Mouse (Mus musculus) kidney, embryonic 16.5 days (tissue): ENCODE data around the gene Mlana. TPM values are rescaled to one million over a fixed set of nuclear protein-coding genes. Genes with fewer than 3 reads are reported as not detected.
A peak's percentile ranks its signal among the peaks of the same experiment; 100 is the strongest.

Experiments
- ATAC-seq: fragments of 200-750 bp; cut with Nextera tagmentation; 2 replicates; pipeline ENCODE4 v1.8.0; 2017; ENCODE audit warnings: moderate TSS enrichment; ENCODE audit not compliant: low FRiP score, low TSS enrichment
- H3K27ac ChIP-seq: fragments of 300-500 bp; sonication (generic); 2 replicates; pipeline ENCODE4 v1.5.1; 2014; ENCODE audit warnings: low read length
- H3K27me3 ChIP-seq: fragments of 300-500 bp; sonication (generic); 2 replicates; pipeline ENCODE4 v1.6.1; 2014; ENCODE audit warnings: low read length, control low read depth, mixed read lengths; ENCODE audit not compliant: insufficient read depth
- H3K36me3 ChIP-seq: fragments of 300-500 bp; sonication (generic); 2 replicates; pipeline ENCODE4 v1.6.1; 2014; ENCODE audit warnings: low read length, control low read depth, mixed read lengths; ENCODE audit not compliant: insufficient read depth
- H3K4me1 ChIP-seq: fragments of 300-500 bp; sonication (generic); 2 replicates; pipeline ENCODE4 v1.6.1; 2014; ENCODE audit warnings: low read length, control low read depth, mixed read lengths; ENCODE audit not compliant: insufficient read depth
- H3K4me2 ChIP-seq: fragments of 300-500 bp; sonication (generic); replicated peaks from 2 replicates; pipeline ENCODE4 v1.6.1; 2014; ENCODE audit warnings: low read depth, low read length
- H3K4me3 ChIP-seq: fragments of 300-500 bp; sonication (generic); 2 replicates; pipeline ENCODE4 v1.5.1; 2014; ENCODE audit warnings: mild to moderate bottlenecking, low read length
- H3K9ac ChIP-seq: fragments of 300-500 bp; sonication (generic); replicated peaks from 2 replicates; pipeline ENCODE4 v1.6.1; 2014; ENCODE audit warnings: low read length
- H3K9me3 ChIP-seq: fragments of 300-500 bp; sonication (generic); 2 replicates; pipeline ENCODE4 v1.6.1; 2016; ENCODE audit warnings: low read length, control low read depth
- WGBS: fragments of 180-500 bp; shearing (Covaris S2); extraction: QIAGEN DNeasy Blood & Tissue Kit; methylation state at CpG from one replicate; pipeline ENCODE4 v1.1.7; 2014; 5-methylcytosine and 5-hydroxymethylcytosine counted together
- polyA plus RNA-seq: library from polyadenylated mRNA; unstranded; fragments of >200 nt; fragmentation: Nextera tagmentation; extraction: Ambion mirVana; gene quantifications from 2 replicates; pipeline ENCODE4 v1.2.1, GENCODE M21; 2015

Mlana gene
- polyA plus RNA-seq, 1 experiment from 2014 or later: not detected

GRCm38 (mm10) chr19:29671160-29671559 is 26.5 kb upstream of the Mlana start:
- Histone ChIP-seq H3K4me3 (no peak overlapping the region), H3K4me1 (peaks cover 13% of the 10 kb centered on the region; the same call in 1 of the 2 replicates), H3K9ac (no peak overlapping the region), H3K27me3 (no peaks in the 10 kb centered on the region), H3K4me2 (no peak overlapping the region), H3K27ac (no peak overlapping the region), H3K36me3 (no peaks in the 10 kb centered on the region), H3K9me3 (no peaks in the 10 kb centered on the region)
- 72% methylated on average over 2 of the region's 2 CpGs for WGBS
- no peak for ATAC-seq

- 93% methylated on average over 13 of the region's 13 CpGs for WGBS
- Histone ChIP-seq H3K9me3 (no peaks in the 10 kb centered on the region), H3K27me3 (no peaks in the 10 kb centered on the region), H3K4me2 (no peak overlapping the region), H3K27ac (no peak overlapping the region), H3K36me3 (no peaks in the 10 kb centered on the region), H3K4me3 (no peak overlapping the region), H3K9ac (no peak overlapping the region), H3K4me1 (0 out of 2 replicates have a peak, but pooled peaks cover 3% of the 10 kb centered on the region)
- no peak for ATAC-seq
These were observed 25.0 kb upstream of the Mlana start for GRCm38 (mm10) chr19:29672660-29673059.

GRCm38 (mm10) chr19:29674946-29675345 is 22.7 kb upstream of the Mlana start:
- Histone ChIP-seq H3K27me3 (no peaks in the 10 kb centered on the region), H3K27ac (no peak overlapping the region), H3K9ac (no peak overlapping the region), H3K36me3 (no peaks in the 10 kb centered on the region), H3K4me1 (0 out of 2 replicates have a peak, but pooled peaks cover 3% of the 10 kb centered on the region), H3K9me3 (no peaks in the 10 kb centered on the region), H3K4me2 (no peak overlapping the region), H3K4me3 (no peak overlapping the region)
- no peak for ATAC-seq
- 97% methylated on average over 7 of the region's 7 CpGs for WGBS

- no peak overlapping the region for H3K9ac ChIP-seq
- H3K9me3 ChIP-seq: no peaks in the 10 kb centered on the region
- H3K27me3 ChIP-seq: no peaks in the 10 kb centered on the region
- H3K4me3 ChIP-seq: no peak overlapping the region
- no peaks in the 10 kb centered on the region for H3K36me3 ChIP-seq
- H3K4me2 ChIP-seq: 0 out of 2 replicates have a peak overlapping the region, but pooled peaks have one; percentile 3
- 0 out of 2 replicates have a peak, but pooled peaks cover 3% of the 10 kb centered on the region for H3K4me1 ChIP-seq
- peak; percentile 77; the same call in 1 of the 2 replicates for ATAC-seq
- no peak overlapping the region for H3K27ac ChIP-seq
- WGBS: 18% methylated on average over 9 of the region's 9 CpGs
These were observed 22.0 kb upstream of the Mlana start for GRCm38 (mm10) chr19:29675562-29676078.

- Histone ChIP-seq H3K9me3 (no peaks in the 10 kb centered on the region), H3K4me2 (no peak overlapping the region), H3K27me3 (no peaks in the 10 kb centered on the region), H3K9ac (no peak overlapping the region), H3K4me3 (no peak overlapping the region), H3K27ac (no peak overlapping the region), H3K36me3 (no peaks in the 10 kb centered on the region), H3K4me1 (0 out of 2 replicates have a peak, but pooled peaks cover 3% of the 10 kb centered on the region)
- 45% methylated on average over 10 of the region's 10 CpGs for WGBS
- ATAC-seq: no peak
These were observed 21.0 kb upstream of the Mlana start for GRCm38 (mm10) chr19:29676479-29677193.

- no peak overlapping the region for H3K4me3 ChIP-seq
- no peaks in the 10 kb centered on the region for H3K9me3 ChIP-seq
- H3K4me1 ChIP-seq: 0 out of 2 replicates have a peak, but pooled peaks cover 3% of the 10 kb centered on the region
- ATAC-seq: no peak
- H3K27me3 ChIP-seq: no peaks in the 10 kb centered on the region
- H3K9ac ChIP-seq: no peak overlapping the region
- no peak overlapping the region for H3K27ac ChIP-seq
- H3K4me2 ChIP-seq: no peak overlapping the region
- H3K36me3 ChIP-seq: no peaks in the 10 kb centered on the region
- 87% methylated on average over 6 of the region's 6 CpGs for WGBS
These were observed 19.3 kb upstream of the Mlana start for GRCm38 (mm10) chr19:29678181-29678778.

GRCm38 (mm10) chr19:29680182-29681152 is 17.2 kb upstream of the Mlana start:
- H3K27ac ChIP-seq: no peak overlapping the region
- H3K36me3 ChIP-seq: no peaks in the 10 kb centered on the region
- no peak overlapping the region for H3K4me2 ChIP-seq
- 76% methylated on average over 13 of the region's 13 CpGs for WGBS
- H3K27me3 ChIP-seq: no peaks in the 10 kb centered on the region
- peaks cover 9% of the 10 kb centered on the region; the same call in 1 of the 2 replicates for H3K9me3 ChIP-seq
- no peak for ATAC-seq
- no peak overlapping the region for H3K4me3 ChIP-seq
- H3K4me1 ChIP-seq: 0 out of 2 replicates have a peak, but pooled peaks cover 3% of the 10 kb centered on the region
- H3K9ac ChIP-seq: no peak overlapping the region

- Histone ChIP-seq H3K9me3 (peaks cover 9% of the 10 kb centered on the region; the same call in 1 of the 2 replicates), H3K9ac (no peak overlapping the region), H3K36me3 (no peaks in the 10 kb centered on the region), H3K4me2 (no peak overlapping the region), H3K4me3 (no peak overlapping the region), H3K27ac (no peak overlapping the region), H3K27me3 (no peaks in the 10 kb centered on the region), H3K4me1 (no peaks in the 10 kb centered on the region)
- WGBS: 48% methylated on average over 16 of the region's 16 CpGs
- peak; percentile 35; the same call in 1 of the 2 replicates for ATAC-seq
These were observed 13.6 kb upstream of the Mlana start for GRCm38 (mm10) chr19:29683844-29684540.

GRCm38 (mm10) chr19:29695071-29695470 is 2.6 kb upstream of the Mlana start:
- no peaks in the 10 kb centered on the region for H3K27me3 ChIP-seq
- no peak overlapping the region for H3K4me2 ChIP-seq
- H3K36me3 ChIP-seq: no peaks in the 10 kb centered on the region
- 91% methylated on average over 10 of the region's 10 CpGs for WGBS
- H3K4me1 ChIP-seq: no peaks in the 10 kb centered on the region
- H3K4me3 ChIP-seq: no peak overlapping the region
- no peaks in the 10 kb centered on the region for H3K9me3 ChIP-seq
- ATAC-seq: no peak
- H3K9ac ChIP-seq: no peak overlapping the region
- H3K27ac ChIP-seq: no peak overlapping the region
